Mouse (Mus musculus): ENCODE measurements around the gene Sytl3. TPM values are rescaled to one million over a fixed set of nuclear protein-coding genes. Genes with fewer than 3 reads are reported as not detected.
"Not testable (repeated sequence)": the region's sequence is repeated elsewhere in the genome, so short reads cannot be mapped to it uniquely, and the experiment has no call there.

Gene Sytl3
- polyA plus RNA-seq, 1 experiment from 2014 or later = 0.43 TPM

DNA sequence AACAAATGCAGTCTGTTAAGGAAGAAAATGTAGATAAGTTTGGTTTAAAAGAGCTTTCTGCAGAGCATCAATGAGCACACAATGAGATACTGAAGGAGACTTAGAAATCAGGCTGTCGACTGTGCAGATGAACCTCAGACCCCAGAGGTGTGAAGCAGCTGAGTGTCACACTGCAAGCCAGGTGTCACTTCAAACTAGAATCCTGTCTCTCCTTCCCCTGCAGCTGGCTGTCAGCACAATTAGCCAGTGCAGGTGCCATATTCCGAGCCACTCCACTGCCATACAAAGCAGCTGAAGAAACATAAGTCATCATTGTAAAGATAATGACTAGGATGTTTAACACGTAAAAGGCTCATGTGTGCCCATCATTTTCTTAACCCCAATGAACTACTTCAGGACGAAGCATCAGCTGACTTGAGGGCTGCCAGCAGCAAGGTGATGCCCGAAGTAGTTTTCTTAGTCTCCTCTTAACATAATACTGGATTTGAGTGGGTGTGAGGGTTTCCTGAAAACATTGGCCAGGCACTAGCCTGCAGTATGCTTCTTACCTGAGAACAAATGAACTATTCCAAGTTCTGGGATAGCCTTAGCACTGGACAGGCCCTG lies 5.4 kb upstream of the Sytl3 start:
- H3K27me3 ChIP-seq; H3K9me3 ChIP-seq; H3K4me2 ChIP-seq (replicated peaks); H3K27ac ChIP-seq (replicated peaks); H3K36me3 ChIP-seq; H3K9ac ChIP-seq (replicated peaks); H3K4me3 ChIP-seq; H3K4me1 ChIP-seq; ATAC-seq (replicated peaks): not testable (repeated sequence)
- 70% methylated on average over 4 of the region's 5 CpGs for WGBS

DNA sequence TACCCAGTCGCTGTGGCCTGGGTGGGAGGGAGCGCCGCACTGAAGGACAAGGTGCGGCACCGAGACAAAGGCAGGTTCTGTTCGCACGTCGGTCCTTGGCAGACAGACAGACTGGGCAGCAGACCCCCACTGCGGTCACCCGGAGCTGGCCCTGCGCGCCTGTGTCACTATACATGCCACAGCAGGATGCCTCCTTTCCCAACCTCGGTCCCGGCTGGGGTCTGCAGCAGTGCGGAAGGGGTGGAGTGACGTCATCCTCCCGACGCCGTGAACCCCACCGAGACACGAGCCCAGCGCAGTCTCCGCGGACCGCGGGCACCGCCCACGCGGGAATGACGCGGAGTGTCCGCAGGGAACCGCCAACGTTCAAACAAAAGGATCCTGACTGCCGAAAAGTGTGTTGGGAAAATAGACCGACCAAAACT lies 3.8 kb upstream of the Sytl3 start:
- not testable (repeated sequence) for H3K27me3 ChIP-seq, H3K4me1 ChIP-seq, H3K9me3 ChIP-seq, H3K36me3 ChIP-seq
- WGBS = under 1% methylated on average over 36 of the region's 36 CpGs
- peak overlapping the region; percentile 91 for H3K27ac ChIP-seq (replicated peaks)
- peak overlapping the region; percentile 50 for H3K4me3 ChIP-seq
- peak overlapping the region; percentile 58 for H3K9ac ChIP-seq (replicated peaks)
- peak overlapping the region; percentile 40 for H3K4me2 ChIP-seq (replicated peaks)
- peak; percentile 95 for ATAC-seq (replicated peaks)

DNA sequence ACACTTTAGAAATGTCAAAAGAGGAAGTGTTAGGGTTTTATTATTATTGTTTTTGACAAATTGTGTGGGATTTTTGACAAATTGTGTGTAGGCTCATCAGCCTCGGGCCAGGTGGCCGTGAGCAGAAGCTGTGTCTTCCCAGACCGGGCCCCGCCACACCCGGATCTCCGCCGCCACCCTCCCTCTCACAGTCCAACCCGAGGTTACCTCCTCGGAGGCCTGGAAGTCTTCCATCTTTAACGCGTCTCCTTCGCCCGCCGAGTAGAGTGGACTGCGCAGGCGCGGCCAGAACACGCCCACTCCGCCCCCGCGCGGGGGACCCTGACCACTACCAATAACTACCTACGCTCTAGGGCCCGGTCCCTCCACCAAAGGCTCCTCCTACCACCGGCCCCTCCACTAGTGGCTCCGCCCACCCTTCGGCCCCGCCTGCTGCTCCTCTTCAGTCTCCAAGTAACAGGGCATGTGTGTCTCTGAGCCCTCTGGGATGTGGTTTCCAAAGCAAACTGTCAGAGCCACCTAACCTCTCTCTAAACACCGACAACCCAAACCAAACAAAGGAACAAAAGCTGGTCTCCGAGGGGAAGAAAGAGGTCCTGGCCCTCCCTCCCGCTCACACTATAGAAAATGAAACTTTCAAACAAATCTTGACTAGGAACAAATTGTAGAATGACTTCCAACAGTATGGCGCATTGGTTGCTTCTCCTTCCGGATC lies 3.2 kb upstream of the Sytl3 start, which contains the start of gene Dynlt1f:
Gene Dynlt1f (minus strand): TSS at position 334 of the 715 bp plus-strand sequence.
- not testable (repeated sequence) for H3K36me3 ChIP-seq, H3K27me3 ChIP-seq, H3K4me1 ChIP-seq, H3K9me3 ChIP-seq
- WGBS = 3% methylated on average over 25 of the region's 33 CpGs
- H3K4me3 ChIP-seq = peak within 1 kb of the TSS; percentile 50
- peak; percentile 96 for ATAC-seq (replicated peaks)
- peak within 1 kb of the TSS; percentile 91 for H3K27ac ChIP-seq (replicated peaks)
- H3K9ac ChIP-seq (replicated peaks) = peak within 1 kb of the TSS; percentile 58
- peak within 1 kb of the TSS; percentile 40 for H3K4me2 ChIP-seq (replicated peaks)

- 87% methylated on average over 2 of the region's 3 CpGs for whole genome bisulfite sequencing
Observed at GRCm38 (mm10) chr17:6656471-6656870, 2.4 kb upstream of the Sytl3 start.

GRCm38 (mm10) chr17:6660589-6660988 lies 1.7 kb downstream of the Sytl3 start:
- not testable (repeated sequence) for H3K9ac ChIP-seq (replicated peaks); H3K4me2 ChIP-seq (replicated peaks); H3K27me3 ChIP-seq; H3K36me3 ChIP-seq; H3K4me3 ChIP-seq; ATAC-seq (replicated peaks); H3K9me3 ChIP-seq; H3K4me1 ChIP-seq; H3K27ac ChIP-seq (replicated peaks)
- WGBS = 92% methylated on average over 6 of the region's 6 CpGs

More at GRCm38 (mm10) chr17:6656471-6656870, 2.4 kb upstream of the Sytl3 start:
- not testable (repeated sequence) for H3K9ac ChIP-seq (replicated peaks); ATAC-seq (replicated peaks); H3K27me3 ChIP-seq; H3K9me3 ChIP-seq; H3K27ac ChIP-seq (replicated peaks); H3K4me3 ChIP-seq; H3K4me1 ChIP-seq; H3K36me3 ChIP-seq; H3K4me2 ChIP-seq (replicated peaks)

GRCm38 (mm10) chr17:6661093-6661816 lies 2.4 kb downstream of the Sytl3 start:
- H3K4me1 ChIP-seq; H3K36me3 ChIP-seq; H3K27me3 ChIP-seq; H3K27ac ChIP-seq (replicated peaks); H3K9me3 ChIP-seq; ATAC-seq (replicated peaks); H3K4me2 ChIP-seq (replicated peaks); H3K4me3 ChIP-seq; H3K9ac ChIP-seq (replicated peaks): not testable (repeated sequence)
- WGBS = 46% methylated on average over 10 of the region's 11 CpGs

GRCm38 (mm10) chr17:6662840-6663239 lies 3.9 kb downstream of the Sytl3 start:
- ATAC-seq (replicated peaks); H3K4me2 ChIP-seq (replicated peaks); H3K27ac ChIP-seq (replicated peaks); H3K9me3 ChIP-seq; H3K4me1 ChIP-seq; H3K9ac ChIP-seq (replicated peaks); H3K36me3 ChIP-seq; H3K27me3 ChIP-seq; H3K4me3 ChIP-seq: not testable (repeated sequence)
- 54% methylated on average over 3 of the region's 3 CpGs for WGBS

- H3K27ac ChIP-seq (replicated peaks); H3K4me1 ChIP-seq; ATAC-seq (replicated peaks); H3K9ac ChIP-seq (replicated peaks); H3K4me3 ChIP-seq; H3K4me2 ChIP-seq (replicated peaks); H3K36me3 ChIP-seq; H3K9me3 ChIP-seq; H3K27me3 ChIP-seq: not testable (repeated sequence)
- WGBS = 97% methylated on average over 4 of the region's 5 CpGs
Observed at GRCm38 (mm10) chr17:6665389-6665788, 6.5 kb downstream of the Sytl3 start.

DNA sequence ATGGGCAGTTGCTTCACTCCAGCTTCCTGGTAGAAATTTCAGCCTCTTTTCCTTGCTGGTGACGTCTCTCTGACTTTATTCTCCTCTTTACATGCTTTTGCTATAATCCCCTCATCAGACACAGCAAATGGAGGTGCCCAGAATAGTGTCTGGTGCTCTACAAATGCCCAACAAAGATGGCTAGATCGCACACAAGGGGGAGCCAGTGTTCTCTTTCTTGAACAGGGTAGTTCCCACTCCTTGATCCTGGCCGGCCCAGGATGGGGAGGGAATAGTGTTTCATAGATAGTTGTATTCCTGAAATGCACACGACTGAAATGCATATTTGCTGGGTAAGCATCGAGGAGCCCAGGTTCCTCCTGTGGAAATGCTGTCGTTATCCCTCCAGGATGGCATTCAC lies 9.6 kb downstream of the Sytl3 start:
- not testable (repeated sequence) for H3K36me3 ChIP-seq; ATAC-seq (replicated peaks); H3K4me2 ChIP-seq (replicated peaks); H3K27ac ChIP-seq (replicated peaks); H3K4me1 ChIP-seq; H3K9me3 ChIP-seq; H3K4me3 ChIP-seq; H3K9ac ChIP-seq (replicated peaks); H3K27me3 ChIP-seq
- WGBS = no CpG with 5 or more reads among the region's 6 CpGs

DNA sequence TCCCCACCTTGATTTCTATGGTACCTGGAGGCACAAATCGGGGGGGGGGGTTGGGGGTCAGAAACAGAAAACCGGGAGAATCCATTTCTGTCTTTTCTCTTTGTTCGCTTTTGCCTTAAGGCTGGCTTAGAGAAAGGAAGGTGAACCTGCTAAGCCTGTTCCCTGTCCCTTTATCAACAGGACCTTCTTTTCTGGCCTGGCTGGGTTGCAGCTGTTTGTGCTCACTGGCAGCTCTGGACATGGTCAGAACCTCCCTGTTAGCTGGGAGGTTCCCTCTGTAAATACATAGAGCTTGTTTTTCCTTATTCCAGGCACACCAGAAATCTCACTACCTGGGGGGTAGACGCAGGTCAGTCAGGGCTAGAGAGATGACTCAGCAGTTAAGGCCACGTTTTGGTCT lies 15.4 kb downstream of the Sytl3 start:
- H3K27me3 ChIP-seq; H3K27ac ChIP-seq (replicated peaks); H3K9me3 ChIP-seq; H3K36me3 ChIP-seq; ATAC-seq (replicated peaks); H3K4me3 ChIP-seq; H3K4me1 ChIP-seq; H3K9ac ChIP-seq (replicated peaks); H3K4me2 ChIP-seq (replicated peaks): not testable (repeated sequence)
- WGBS = 50% methylated on average over 5 of the region's 5 CpGs

GRCm38 (mm10) chr17:6678063-6678462 lies 19.2 kb downstream of the Sytl3 start:
- not testable (repeated sequence) for H3K9ac ChIP-seq (replicated peaks); H3K9me3 ChIP-seq; H3K4me2 ChIP-seq (replicated peaks); H3K4me1 ChIP-seq; H3K27me3 ChIP-seq; H3K4me3 ChIP-seq; H3K27ac ChIP-seq (replicated peaks); ATAC-seq (replicated peaks); H3K36me3 ChIP-seq
- 82% methylated on average over 1 of the region's 2 CpGs for WGBS

GRCm38 (mm10) chr17:6681721-6682120 lies 22.8 kb downstream of the Sytl3 start:
- ATAC-seq (replicated peaks); H3K4me3 ChIP-seq; H3K36me3 ChIP-seq; H3K9me3 ChIP-seq; H3K9ac ChIP-seq (replicated peaks); H3K4me1 ChIP-seq; H3K4me2 ChIP-seq (replicated peaks); H3K27ac ChIP-seq (replicated peaks); H3K27me3 ChIP-seq: not testable (repeated sequence)
- 86% methylated on average over 4 of the region's 4 CpGs for WGBS
